Mouse (Mus musculus) kidney, adult 2 months (tissue): ENCODE measurements around the gene Hoxc6.

Experiments
- CTCF ChIP-seq: fragments of 200-500 bp; conservative IDR thresholded peaks from 2 replicates; pipeline ENCODE4 v1.5.1; 2011; ENCODE audit warnings: low read depth, mild to moderate bottlenecking, control low read depth, low read length, moderate library complexity, mixed read lengths; ENCODE audit not compliant: insufficient read depth, insufficient read length
- POLR2A ChIP-seq: fragments of 200-500 bp; IDR thresholded peaks from one replicate; pipeline ENCODE4 v1.6.1; 2011; ENCODE audit warnings: low read depth, low read length, control low read depth

- no peak for TF ChIP-seq CTCF
- TF ChIP-seq POLR2A: no peak
Measured at GRCm38 (mm10) chr15:103014166-103015008, 16.3 kb downstream of the Hoxc6 start.
